Mouse (Mus musculus) heart, embryonic 11.5 days (tissue): ENCODE measurements around the gene Snrnp48. TPM values are rescaled to one million over a fixed set of nuclear protein-coding genes. Genes with fewer than 3 reads are reported as not detected.

Source experiments
- ATAC-seq: fragments of 200-750 bp; cut with Nextera tagmentation; replicated peaks from 2 replicates; pipeline ENCODE4 v1.8.0; 2017; ENCODE audit warnings: moderate library complexity; ENCODE audit not compliant: insufficient number of reproducible peaks, low FRiP score, low TSS enrichment
- H3K27ac ChIP-seq: fragments of 300-500 bp; sonication (generic); 2 replicates; pipeline ENCODE4 v1.5.1; 2014; ENCODE audit warnings: mild to moderate bottlenecking, low read depth, low read length
- H3K27me3 ChIP-seq: fragments of 300-500 bp; sonication (generic); 2 replicates; pipeline ENCODE4 v1.6.1; 2014; ENCODE audit warnings: mild to moderate bottlenecking, low read length, mixed read lengths; ENCODE audit not compliant: control insufficient read depth, insufficient read depth
- H3K36me3 ChIP-seq: fragments of 300-500 bp; sonication (generic); 2 replicates; pipeline ENCODE4 v1.6.1; 2014; ENCODE audit warnings: mild to moderate bottlenecking, low read length, moderate library complexity, mixed read lengths; ENCODE audit not compliant: control insufficient read depth, insufficient read depth
- H3K4me1 ChIP-seq: fragments of 300-500 bp; sonication (generic); 2 replicates; pipeline ENCODE4 v1.6.1; 2014; ENCODE audit warnings: low read length; ENCODE audit not compliant: control insufficient read depth, insufficient read depth
- H3K4me2 ChIP-seq: fragments of 300-500 bp; sonication (generic); 2 replicates; pipeline ENCODE4 v1.6.1; 2014; ENCODE audit warnings: mild to moderate bottlenecking, moderate library complexity
- H3K4me3 ChIP-seq: fragments of 300-500 bp; sonication (generic); 2 replicates; pipeline ENCODE4 v1.5.1; 2014; ENCODE audit warnings: low read depth, low read length
- H3K9ac ChIP-seq: fragments of 300-500 bp; sonication (generic); 2 replicates; pipeline ENCODE4 v1.6.1; 2014; ENCODE audit warnings: mild to moderate bottlenecking, low read depth, low read length, moderate library complexity
- H3K9me3 ChIP-seq: fragments of 300-500 bp; sonication (generic); replicated peaks from 2 replicates; pipeline ENCODE4 v1.6.1; 2016; ENCODE audit warnings: low read length; ENCODE audit not compliant: control insufficient read depth
- WGBS: fragments of 180-500 bp; shearing (Covaris S2); extraction: QIAGEN DNeasy Blood & Tissue Kit; methylation state at CpG from one replicate; pipeline ENCODE4 v1.1.7; 2014; ENCODE audit not compliant: insufficient replicate concordance; 5-methylcytosine and 5-hydroxymethylcytosine counted together
- polyA plus RNA-seq: library from polyadenylated mRNA; unstranded; fragments of >200 nt; fragmentation: Nextera tagmentation; extraction: Ambion mirVana; gene quantifications from 2 replicates; pipeline ENCODE4 v1.2.1, GENCODE M21; 2014

Snrnp48 gene
- polyA plus RNA-seq, 1 experiment from 2014 or later: 27.3 TPM

DNA sequence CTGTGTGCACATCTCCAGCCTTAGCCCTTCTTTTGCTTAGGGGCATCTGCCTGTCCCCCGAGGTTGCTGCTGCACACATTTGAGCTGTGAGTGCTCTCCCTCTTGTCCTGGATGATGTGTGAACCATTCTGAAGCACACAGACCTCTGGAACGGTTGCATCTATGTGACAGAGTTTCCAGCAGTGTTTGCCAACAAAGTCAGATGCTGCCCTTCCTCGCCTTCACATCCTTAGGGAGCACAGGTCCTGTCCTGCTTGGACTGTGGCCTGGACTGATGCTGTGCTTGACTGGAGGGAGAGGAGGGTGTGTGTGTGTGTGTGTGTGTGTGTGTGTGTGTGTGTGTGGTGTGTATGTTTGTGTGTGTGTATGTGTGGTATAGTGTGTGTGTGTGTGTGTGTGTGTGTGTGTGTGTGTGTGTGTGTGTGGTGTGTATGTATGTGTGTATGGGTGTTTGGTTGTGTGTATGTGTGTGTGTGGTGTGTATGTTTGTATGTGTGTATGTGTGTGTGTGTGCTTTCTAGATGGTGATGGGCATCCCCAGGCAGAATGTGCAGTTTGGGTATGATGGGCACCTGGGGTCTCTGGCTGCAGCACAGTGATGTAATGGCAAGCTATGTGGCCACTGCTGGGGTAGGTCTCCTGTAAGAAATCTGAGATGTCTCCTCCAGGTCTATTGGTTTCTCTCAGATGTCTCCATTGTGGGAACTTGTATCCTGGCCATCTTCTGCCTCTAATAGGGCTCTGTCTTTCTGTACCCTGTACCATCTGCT lies 28.3 kb downstream of the Snrnp48 start:
- ATAC-seq: no peak
- 66% methylated on average over 3 of the region's 3 CpGs for whole genome bisulfite sequencing
- no peak overlapping the region for H3K4me3 ChIP-seq
- no peaks in the 10 kb centered on the region for H3K9me3 ChIP-seq
- no peaks in the 10 kb centered on the region for H3K27me3 ChIP-seq
- no peak overlapping the region for H3K27ac ChIP-seq
- peaks cover 8% of the 10 kb centered on the region; the same call in 1 of the 2 replicates for H3K36me3 ChIP-seq
- H3K9ac ChIP-seq: no peak overlapping the region
- no peak overlapping the region for H3K4me2 ChIP-seq
- no peaks in the 10 kb centered on the region for H3K4me1 ChIP-seq

DNA sequence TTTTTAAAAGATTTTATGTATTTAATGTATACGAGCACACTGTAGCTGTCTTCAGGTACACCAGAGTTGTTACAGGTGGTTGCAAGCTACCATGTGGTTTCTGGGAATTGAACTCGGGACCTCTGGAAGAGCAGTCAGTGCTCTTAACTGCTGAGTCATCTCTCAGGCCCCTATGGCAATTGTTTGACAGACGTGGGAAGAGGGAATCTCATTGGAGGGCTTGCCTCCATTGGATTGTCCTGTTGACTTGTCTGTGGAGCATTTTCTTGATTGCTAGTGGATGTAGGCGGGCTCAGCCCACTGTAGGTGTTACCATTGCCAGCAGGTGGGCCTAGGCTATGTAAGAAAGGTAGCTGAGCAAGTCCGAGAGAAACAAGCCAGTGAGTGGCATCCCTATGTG lies 29.9 kb downstream of the Snrnp48 start:
- no peak overlapping the region for H3K4me2 ChIP-seq
- WGBS: 75% methylated on average over 5 of the region's 5 CpGs

DNA sequence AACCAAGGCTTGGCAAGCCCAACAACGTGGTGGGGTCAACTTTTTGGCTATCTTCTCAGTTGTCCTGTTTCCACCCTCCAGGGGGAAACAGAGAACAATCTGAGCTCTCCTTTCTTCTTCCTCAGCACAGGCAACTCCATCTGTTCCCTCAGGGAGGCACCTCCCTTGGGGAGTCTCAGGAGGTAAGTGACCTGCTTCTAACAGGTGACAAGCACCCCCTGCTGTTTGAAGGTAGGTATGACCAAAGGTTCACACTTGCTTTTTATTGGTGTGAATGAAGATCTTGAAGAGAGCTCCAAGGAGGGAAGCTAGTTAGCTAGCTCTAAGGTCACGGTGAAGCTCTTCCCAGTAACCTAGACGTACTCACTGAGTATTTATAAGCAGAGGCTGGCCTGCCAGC lies 30.6 kb downstream of the Snrnp48 start:
- Histone ChIP-seq H3K4me2 (no peak overlapping the region), H3K27ac (no peak overlapping the region), H3K4me1 (no peaks in the 10 kb centered on the region), H3K9ac (no peak overlapping the region), H3K4me3 (no peak overlapping the region), H3K36me3 (no peaks in the 10 kb centered on the region; the same call in 1 of the 2 replicates), H3K27me3 (no peaks in the 10 kb centered on the region), H3K9me3 (no peaks in the 10 kb centered on the region)
- 56% methylated on average over 3 of the region's 3 CpGs for WGBS
- ATAC-seq: no peak

More for the DNA sequence above, 29.9 kb downstream of the Snrnp48 start:
- Histone ChIP-seq H3K4me1 (no peaks in the 10 kb centered on the region), H3K27me3 (no peaks in the 10 kb centered on the region), H3K27ac (no peak overlapping the region), H3K4me3 (no peak overlapping the region), H3K36me3 (no peaks in the 10 kb centered on the region; the same call in 1 of the 2 replicates), H3K9ac (no peak overlapping the region), H3K9me3 (no peaks in the 10 kb centered on the region)
- no peak for ATAC-seq

DNA sequence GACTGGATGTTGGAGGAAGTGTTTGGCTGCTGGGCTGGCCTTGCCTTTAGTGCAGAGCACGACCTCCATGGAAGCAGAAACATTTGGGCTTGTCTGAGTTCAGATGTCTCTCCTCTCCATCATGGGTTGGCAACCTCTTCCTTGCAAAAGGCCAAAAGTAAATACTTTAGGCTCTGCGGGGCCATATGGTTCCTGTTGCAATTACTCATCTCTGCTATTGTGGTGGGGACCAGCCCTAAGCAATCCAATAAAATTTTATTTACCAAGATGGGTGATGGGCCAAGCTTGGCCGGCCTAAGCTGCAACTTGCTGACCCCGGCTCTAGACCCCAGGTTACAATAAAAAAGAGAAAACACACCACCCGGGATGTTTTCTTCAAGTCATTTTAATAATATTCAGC lies 43.4 kb downstream of the Snrnp48 start:
- no peak overlapping the region for H3K9ac ChIP-seq
- H3K27ac ChIP-seq: no peak overlapping the region
- no peak overlapping the region for H3K4me2 ChIP-seq
- no peaks in the 10 kb centered on the region for H3K9me3 ChIP-seq
- H3K4me3 ChIP-seq: no peak overlapping the region
- WGBS: 83% methylated on average over 5 of the region's 5 CpGs
- H3K4me1 ChIP-seq: no peaks in the 10 kb centered on the region; the same call in 1 of the 2 replicates
- no peaks in the 10 kb centered on the region for H3K36me3 ChIP-seq
- H3K27me3 ChIP-seq: no peaks in the 10 kb centered on the region
- no peak for ATAC-seq

DNA sequence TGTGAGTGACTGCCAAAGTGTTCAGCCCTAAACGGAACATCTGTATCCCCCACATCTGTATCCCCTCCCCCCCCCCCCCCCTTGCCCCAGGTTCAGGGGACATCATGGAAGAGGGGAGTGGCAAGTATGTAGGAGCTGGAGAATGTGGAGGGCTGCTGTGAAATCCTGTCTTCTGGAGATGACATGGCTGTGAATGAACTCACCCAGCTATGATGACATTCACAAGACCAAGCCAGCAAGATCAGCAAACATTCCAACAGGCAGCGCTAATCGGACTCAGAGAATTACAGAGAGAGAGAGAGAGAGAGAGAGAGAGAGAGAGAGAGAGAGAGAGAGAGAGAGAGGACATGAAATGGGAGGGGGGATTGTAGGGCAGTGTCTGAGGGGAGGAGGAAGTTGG lies 46.5 kb downstream of the Snrnp48 start:
- 47% methylated on average over 3 of the region's 3 CpGs for WGBS
- no peak for ATAC-seq

DNA sequence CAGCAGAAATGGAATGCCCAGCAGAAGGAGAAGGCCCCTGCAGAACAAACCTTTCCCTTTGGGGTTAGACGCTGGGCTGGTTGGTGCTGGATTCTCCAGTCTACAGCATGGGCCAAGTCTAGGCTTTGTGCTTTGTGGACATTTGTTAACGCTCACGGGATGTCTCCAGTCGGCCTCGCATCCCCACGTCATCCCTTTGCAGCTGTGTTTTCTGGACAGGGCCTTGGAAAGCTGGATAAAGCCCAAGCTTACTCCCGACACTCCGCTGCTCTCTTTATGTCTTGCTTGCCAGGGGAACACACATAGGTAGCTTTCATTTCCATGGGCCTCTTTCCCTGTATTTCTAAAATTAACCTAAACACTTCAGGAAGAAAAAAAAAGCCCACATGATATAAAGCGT lies 49.0 kb downstream of the Snrnp48 start:
- no peaks in the 10 kb centered on the region for H3K36me3 ChIP-seq
- 84% methylated on average over 9 of the region's 9 CpGs for WGBS
- peaks cover 12% of the 10 kb centered on the region for H3K4me1 ChIP-seq
- H3K9me3 ChIP-seq: no peaks in the 10 kb centered on the region
- H3K9ac ChIP-seq: no peak overlapping the region
- no peak overlapping the region for H3K4me3 ChIP-seq
- ATAC-seq: no peak
- H3K27me3 ChIP-seq: no peaks in the 10 kb centered on the region
- no peak overlapping the region for H3K4me2 ChIP-seq
- no peak overlapping the region for H3K27ac ChIP-seq

More for the DNA sequence above, 46.5 kb downstream of the Snrnp48 start:
- H3K4me1 ChIP-seq: peaks cover 9% of the 10 kb centered on the region; the same call in 1 of the 2 replicates
- H3K27ac ChIP-seq: no peak overlapping the region
- peak overlapping the region; percentile 29; the same call in 1 of the 2 replicates for H3K4me2 ChIP-seq
- no peaks in the 10 kb centered on the region for H3K36me3 ChIP-seq
- H3K9ac ChIP-seq: no peak overlapping the region
- no peak overlapping the region for H3K4me3 ChIP-seq
- H3K27me3 ChIP-seq: no peaks in the 10 kb centered on the region
- H3K9me3 ChIP-seq: no peaks in the 10 kb centered on the region

DNA sequence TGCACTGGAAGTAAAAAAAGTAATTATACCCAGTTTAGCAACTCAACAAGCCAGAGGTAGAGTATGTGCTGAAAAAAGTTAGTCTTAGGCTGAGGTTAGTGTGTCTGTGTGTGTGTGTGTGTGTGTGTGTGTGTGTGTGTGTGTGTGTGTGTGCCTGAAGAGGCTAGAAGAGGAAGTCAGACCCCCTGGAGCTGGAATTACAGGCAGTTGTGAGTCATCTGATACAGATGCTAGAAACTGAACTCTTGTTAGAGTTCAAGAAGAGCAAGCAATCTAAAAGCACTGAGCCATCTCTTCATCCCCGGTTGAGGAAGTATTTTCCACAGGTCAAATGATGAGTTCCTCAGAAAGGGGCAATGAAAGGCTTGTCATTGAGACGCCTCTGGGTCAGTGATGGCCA lies 54.2 kb downstream of the Snrnp48 start:
- no peak overlapping the region for H3K4me2 ChIP-seq
- no peaks in the 10 kb centered on the region for H3K27me3 ChIP-seq
- H3K27ac ChIP-seq: no peak overlapping the region
- H3K4me3 ChIP-seq: no peak overlapping the region
- no peak for ATAC-seq
- no peaks in the 10 kb centered on the region for H3K36me3 ChIP-seq
- WGBS: 64% methylated on average over 2 of the region's 2 CpGs
- peaks cover 15% of the 10 kb centered on the region for H3K4me1 ChIP-seq
- no peak overlapping the region for H3K9ac ChIP-seq
- H3K9me3 ChIP-seq: no peaks in the 10 kb centered on the region

DNA sequence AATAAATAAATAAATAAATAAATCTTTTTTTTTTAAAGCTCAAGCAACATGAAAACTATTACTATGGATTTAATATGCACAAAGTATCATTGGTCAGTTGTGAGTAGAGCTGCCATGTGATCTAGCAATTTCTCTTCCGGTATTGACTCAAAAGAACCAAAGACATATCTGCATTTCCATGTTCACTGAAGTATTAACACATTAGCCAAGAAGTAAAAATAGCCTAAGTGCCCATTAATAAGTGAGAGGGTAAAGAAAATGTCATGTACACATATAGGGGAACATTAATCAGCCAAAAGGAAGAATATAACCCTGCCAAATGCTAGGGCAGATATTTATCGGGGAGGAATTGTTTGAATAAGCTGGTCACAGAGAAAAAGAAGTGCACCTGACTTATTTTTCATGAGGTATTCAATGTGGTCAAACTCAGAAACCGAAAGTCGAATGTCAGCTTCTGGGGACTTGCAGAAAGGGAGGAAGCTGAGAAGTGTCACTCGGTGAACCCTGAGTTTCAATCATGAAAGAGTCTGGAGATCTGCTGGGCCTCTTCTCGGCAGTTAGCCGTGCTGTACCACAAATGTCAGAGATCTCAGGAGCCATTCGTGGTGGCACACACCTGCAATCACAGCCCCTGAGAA lies 64.4 kb downstream of the Snrnp48 start:
- no peak overlapping the region for H3K9ac ChIP-seq
- no peak overlapping the region for H3K27ac ChIP-seq
- H3K4me3 ChIP-seq: no peak overlapping the region
- ATAC-seq: no peak
- H3K9me3 ChIP-seq: no peaks in the 10 kb centered on the region; the same call in 1 of the 2 replicates
- WGBS: 86% methylated on average over 8 of the region's 8 CpGs
- no peaks in the 10 kb centered on the region for H3K36me3 ChIP-seq
- no peaks in the 10 kb centered on the region for H3K27me3 ChIP-seq
- 0 out of 2 replicates have a peak, but pooled peaks cover 2% of the 10 kb centered on the region for H3K4me1 ChIP-seq
- H3K4me2 ChIP-seq: no peak overlapping the region
